Mouse (Mus musculus) layer of hippocampus, adult 8-10 months (tissue): ENCODE results near the gene Fbxl15. TPM values are rescaled to one million over a fixed set of nuclear protein-coding genes. Genes with fewer than 3 reads are reported as not detected.

Source experiments
- DNase-seq, 2 experiments: peaks; one replicate each; pipeline ENCODE4 v3.0.0; 2022; ENCODE audit warnings: low spot score in 2 of 2
- total RNA-seq, 4 experiments: library from RNA; stranded (reverse); gene quantifications; 2 replicates each; pipeline ENCODE4 v1.2.4; 2022

Gene Fbxl15
- total RNA-seq, 4 experiments from 2014 or later: 22.9 to 29.3 (median 25.8) TPM

- DNase-seq: peak in 1 of 2 experiments; percentile 11
Observed at GRCm38 (mm10) chr19:46308303-46308702, 19.7 kb upstream of the Fbxl15 start.

- peak; percentile 66 to 85 for DNase-seq
Observed at GRCm38 (mm10) chr19:46308706-46309435, 19.1 kb upstream of the Fbxl15 start.

GRCm38 (mm10) chr19:46309651-46310305, 18.2 kb upstream of the Fbxl15 start:
- peak in 1 of 2 experiments; percentile 5 for DNase-seq

GRCm38 (mm10) chr19:46310312-46310865, 17.6 kb upstream of the Fbxl15 start:
- no peak for DNase-seq

GRCm38 (mm10) chr19:46311341-46311740, 16.6 kb upstream of the Fbxl15 start:
- DNase-seq: no peak

GRCm38 (mm10) chr19:46312566-46312965, 15.4 kb upstream of the Fbxl15 start:
- no peak for DNase-seq

GRCm38 (mm10) chr19:46313116-46313515, 14.9 kb upstream of the Fbxl15 start:
- no peak for DNase-seq

- no peak for DNase-seq
Observed at GRCm38 (mm10) chr19:46313591-46313990, 14.4 kb upstream of the Fbxl15 start.

- no peak for DNase-seq
Observed at GRCm38 (mm10) chr19:46314151-46314601, 13.8 kb upstream of the Fbxl15 start.

- DNase-seq: no peak
Observed at GRCm38 (mm10) chr19:46314872-46315742, 12.9 kb upstream of the Fbxl15 start.

- DNase-seq: peak; percentile 18 to 32
Observed at GRCm38 (mm10) chr19:46315752-46316610, 12.0 kb upstream of the Fbxl15 start.

GRCm38 (mm10) chr19:46316846-46317545, 11.0 kb upstream of the Fbxl15 start:
- DNase-seq: peak; percentile 84 to 85

- DNase-seq: peak in 1 of 2 experiments; percentile 15
Observed at GRCm38 (mm10) chr19:46317546-46317885, 10.5 kb upstream of the Fbxl15 start.

GRCm38 (mm10) chr19:46318031-46318471, 9.9 kb upstream of the Fbxl15 start:
- peak; percentile 50 to 52 for DNase-seq

- peak; percentile 91 for DNase-seq
Observed at GRCm38 (mm10) chr19:46318586-46319378, 9.2 kb upstream of the Fbxl15 start.

- peak in 1 of 2 experiments; percentile 16 for DNase-seq
Observed at GRCm38 (mm10) chr19:46320076-46320785, 7.8 kb upstream of the Fbxl15 start.

- DNase-seq: peak in 1 of 2 experiments; percentile 54
Observed at GRCm38 (mm10) chr19:46321101-46321943, 6.7 kb upstream of the Fbxl15 start.
